Mouse (Mus musculus) small intestine, adult 10 weeks (tissue): ENCODE results near the gene Defb46. TPM values are rescaled to one million over a fixed set of nuclear protein-coding genes. Genes with fewer than 3 reads are reported as not detected.

Experiments
- polyA plus RNA-seq: library from polyadenylated mRNA; stranded (reverse); fragments of 350-450 nt; fragmentation: Illumina TruSeq; extraction: RNeasy Lipid Tissue Mini Kit (QIAGEN cat#74804); gene quantifications from one replicate; pipeline ENCODE4 v1.2.3, GENCODE M21; 2014; ENCODE audit warnings: low replicate concordance

Gene Defb46
- not detected for polyA plus RNA-seq

DNA sequence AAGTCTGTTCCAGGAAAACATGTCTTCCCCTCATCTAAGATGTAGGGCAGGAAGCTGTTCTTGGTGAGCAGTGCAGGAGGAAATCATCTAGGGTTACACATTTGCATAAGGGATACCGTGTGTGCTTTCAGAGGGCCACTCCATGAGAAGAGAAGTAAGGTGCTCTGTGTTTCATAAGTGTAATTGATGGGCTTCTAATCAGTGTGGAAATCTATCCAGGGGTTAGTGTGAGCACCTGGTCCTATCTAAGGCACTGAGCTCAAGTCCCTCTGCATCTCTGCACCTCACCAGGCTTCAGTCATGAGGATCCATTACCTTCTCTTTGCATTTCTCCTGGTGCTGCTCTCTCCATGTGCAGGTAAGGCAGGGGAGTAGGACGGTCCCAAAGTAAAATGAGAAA is at the start of gene Defb46:
Gene Defb46 (plus strand): TSS at position 301 of the 400 bp plus-strand sequence.

DNA sequence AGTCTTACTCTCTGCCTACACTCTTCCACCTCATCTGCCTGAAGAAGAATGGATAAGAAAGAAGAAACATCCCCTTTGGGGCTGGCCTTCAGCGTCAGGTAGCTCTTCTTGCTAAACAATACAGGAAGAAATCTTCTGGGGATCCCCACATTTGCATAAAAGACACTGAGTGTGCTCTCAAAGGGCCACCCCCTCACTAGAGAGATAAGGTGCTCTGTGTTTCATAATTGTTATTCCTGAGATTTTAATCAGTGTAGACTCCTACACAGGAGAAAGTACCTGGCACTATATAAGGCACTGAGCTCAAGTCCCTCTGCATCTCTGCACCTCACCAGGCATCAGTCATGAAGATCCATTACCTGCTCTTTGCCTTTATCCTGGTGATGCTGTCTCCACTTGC is 14.6 kb upstream of the Defb46 start, which contains the start of gene Defb6:
Gene Defb6 (plus strand): TSS at position 318 of the 400 bp plus-strand sequence.

GRCm38 (mm10) chr8:19247280-19247679 is 7.6 kb downstream of the Defb46 start, which contains the start of gene Defb5:
Gene Defb5, plus strand, starts transcription at chr8:19247580.

Other genes with a start within 250 kb of the Defb46 start
- not detected for gene Defb37, start 248.9 kb upstream of the Defb46 start, polyA plus RNA-seq
- not detected for gene Defb38, start 213.3 kb upstream of the Defb46 start, polyA plus RNA-seq
- not detected for gene Defb39, start 175.1 kb upstream of the Defb46 start, polyA plus RNA-seq
- not detected for gene Defb12, start 125.1 kb upstream of the Defb46 start, polyA plus RNA-seq
- not detected for gene Defb34, start 116.2 kb upstream of the Defb46 start, polyA plus RNA-seq
- not detected for gene Gm45826, start 99.1 kb upstream of the Defb46 start, polyA plus RNA-seq
- not detected for gene Defb14, start 45.6 kb upstream of the Defb46 start, polyA plus RNA-seq
- not detected for gene Defb4, start 41.2 kb upstream of the Defb46 start, polyA plus RNA-seq
- not detected for gene Defb6, start 14.4 kb upstream of the Defb46 start, polyA plus RNA-seq
- gene Defb5, start 7.7 kb downstream of the Defb46 start, polyA plus RNA-seq = not detected
- not detected for gene Defb3, start 53.4 kb downstream of the Defb46 start, polyA plus RNA-seq
- gene Defb8, start 207.7 kb downstream of the Defb46 start, polyA plus RNA-seq = not detected